Mouse (Mus musculus) intestine, embryonic 16.5 days (tissue): ENCODE measurements around the gene Elmo1. TPM values are rescaled to one million over a fixed set of nuclear protein-coding genes. Genes with fewer than 3 reads are reported as not detected.
A peak's percentile ranks its signal among the peaks of the same experiment; 100 is the strongest.

Experiments used
- ATAC-seq: fragments of 200-750 bp; cut with Nextera tagmentation; 2 replicates; pipeline ENCODE4 v1.8.0; 2017; ENCODE audit warnings: moderate TSS enrichment, moderate library complexity
- H3K27ac ChIP-seq: fragments of 300-500 bp; sonication (generic); 2 replicates; pipeline ENCODE4 v1.5.1; 2014; ENCODE audit warnings: mild to moderate bottlenecking, low read length
- H3K27me3 ChIP-seq: fragments of 300-500 bp; sonication (generic); replicated peaks from 2 replicates; pipeline ENCODE4 v1.6.1; 2014; ENCODE audit warnings: low read length, control low read depth, mixed read lengths; ENCODE audit not compliant: control insufficient read depth, insufficient read depth
- H3K36me3 ChIP-seq: fragments of 300-500 bp; sonication (generic); 2 replicates; pipeline ENCODE4 v1.6.1; 2014; ENCODE audit warnings: low read length, control low read depth; ENCODE audit not compliant: control insufficient read depth, insufficient read depth
- H3K4me1 ChIP-seq: fragments of 300-500 bp; sonication (generic); 2 replicates; pipeline ENCODE4 v1.6.1; 2014; ENCODE audit warnings: low read length, control low read depth, mixed read lengths; ENCODE audit not compliant: control insufficient read depth, insufficient read depth
- H3K4me2 ChIP-seq: fragments of 300-500 bp; sonication (generic); 2 replicates; pipeline ENCODE4 v1.6.1; 2014; ENCODE audit warnings: low read depth, low read length, control low read depth
- H3K4me3 ChIP-seq: fragments of 300-500 bp; sonication (generic); 2 replicates; pipeline ENCODE4 v1.5.1; 2014; ENCODE audit warnings: mild to moderate bottlenecking, low read length
- H3K9ac ChIP-seq: fragments of 300-500 bp; sonication (generic); 2 replicates; pipeline ENCODE4 v1.6.1; 2014; ENCODE audit warnings: low read depth, low read length
- H3K9me3 ChIP-seq: fragments of 300-500 bp; sonication (generic); 2 replicates; pipeline ENCODE4 v1.6.1; 2016; ENCODE audit warnings: low read length, control low read depth; ENCODE audit not compliant: control insufficient read depth
- WGBS: fragments of 180-500 bp; shearing (Covaris S2); extraction: QIAGEN DNeasy Blood & Tissue Kit; methylation state at CpG from one replicate; pipeline ENCODE4 v1.1.7; 2014; 5-methylcytosine and 5-hydroxymethylcytosine counted together
- polyA plus RNA-seq: library from polyadenylated mRNA; unstranded; fragments of >200 nt; fragmentation: Nextera tagmentation; extraction: Ambion mirVana; gene quantifications from 2 replicates; pipeline ENCODE4 v1.2.1, GENCODE M21; 2015

The Elmo1 gene
- polyA plus RNA-seq, 1 experiment from 2014 or later: 14.4 TPM

GRCm38 (mm10) chr13:20256613-20257012 is 166.2 kb downstream of the Elmo1 start:
- Histone ChIP-seq H3K27ac (no peak overlapping the region), H3K36me3 (no peaks in the 10 kb centered on the region), H3K4me2 (no peak overlapping the region), H3K4me1 (no peaks in the 10 kb centered on the region; the same call in 1 of the 2 replicates), H3K9me3 (no peaks in the 10 kb centered on the region), H3K4me3 (no peak overlapping the region), H3K27me3 (no peaks in the 10 kb centered on the region), H3K9ac (no peak overlapping the region)
- no peak for ATAC-seq
- WGBS: 91% methylated on average over 4 of the region's 4 CpGs

GRCm38 (mm10) chr13:20257562-20258525 is 167.4 kb downstream of the Elmo1 start:
- 58% methylated on average over 8 of the region's 8 CpGs for WGBS

DNA sequence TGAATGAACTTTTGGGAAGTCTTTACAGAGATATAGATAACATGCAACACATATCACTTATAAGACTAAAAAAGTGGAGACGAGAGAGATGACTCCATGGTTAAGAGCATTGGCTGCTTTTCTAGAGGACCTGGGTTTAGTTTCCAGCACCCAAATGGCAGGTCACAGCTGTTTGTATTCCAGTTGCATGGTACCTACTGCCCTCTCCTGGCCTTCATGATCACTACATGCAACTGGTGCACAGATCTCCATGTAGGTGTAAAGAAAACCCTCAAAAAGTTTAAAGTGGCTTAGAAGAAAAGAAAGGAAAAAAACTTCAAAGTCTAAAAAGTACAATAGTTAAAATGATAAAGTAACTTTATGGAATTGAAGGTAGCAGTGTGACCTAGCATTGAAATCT is 172.8 kb downstream of the Elmo1 start:
- no peak overlapping the region for H3K27ac ChIP-seq
- H3K4me3 ChIP-seq: no peak overlapping the region
- no peaks in the 10 kb centered on the region for H3K36me3 ChIP-seq
- WGBS: 96% methylated on average over 1 of the region's 1 CpGs
- no peaks in the 10 kb centered on the region for H3K27me3 ChIP-seq
- no peaks in the 10 kb centered on the region for H3K4me1 ChIP-seq
- no peak overlapping the region for H3K9ac ChIP-seq
- no peak for ATAC-seq
- no peak overlapping the region for H3K4me2 ChIP-seq
- no peaks in the 10 kb centered on the region for H3K9me3 ChIP-seq

More at GRCm38 (mm10) chr13:20257562-20258525, 167.4 kb downstream of the Elmo1 start:
- Histone ChIP-seq H3K9ac (no peak overlapping the region), H3K27me3 (no peaks in the 10 kb centered on the region), H3K36me3 (no peaks in the 10 kb centered on the region), H3K4me2 (no peak overlapping the region), H3K9me3 (no peaks in the 10 kb centered on the region), H3K27ac (no peak overlapping the region; the same call in 1 of the 2 replicates), H3K4me1 (no peaks in the 10 kb centered on the region; the same call in 1 of the 2 replicates), H3K4me3 (no peak overlapping the region)
- ATAC-seq: peak; percentile 73

GRCm38 (mm10) chr13:20270148-20270547 is 179.8 kb downstream of the Elmo1 start:
- Histone ChIP-seq H3K4me2 (no peak overlapping the region), H3K4me3 (no peak overlapping the region), H3K9me3 (no peaks in the 10 kb centered on the region), H3K36me3 (no peaks in the 10 kb centered on the region), H3K27me3 (no peaks in the 10 kb centered on the region), H3K9ac (no peak overlapping the region), H3K4me1 (no peaks in the 10 kb centered on the region), H3K27ac (no peak overlapping the region)
- 62% methylated on average over 6 of the region's 6 CpGs for WGBS
- no peak for ATAC-seq

GRCm38 (mm10) chr13:20271799-20272198 is 181.4 kb downstream of the Elmo1 start:
- 41% methylated on average over 3 of the region's 3 CpGs for WGBS
- no peaks in the 10 kb centered on the region for H3K9me3 ChIP-seq
- H3K4me3 ChIP-seq: no peak overlapping the region
- H3K9ac ChIP-seq: no peak overlapping the region
- H3K27me3 ChIP-seq: no peaks in the 10 kb centered on the region
- H3K4me1 ChIP-seq: no peaks in the 10 kb centered on the region
- no peaks in the 10 kb centered on the region for H3K36me3 ChIP-seq
- no peak overlapping the region for H3K27ac ChIP-seq
- no peak overlapping the region for H3K4me2 ChIP-seq
- no peak for ATAC-seq

GRCm38 (mm10) chr13:20272562-20272961 is 182.2 kb downstream of the Elmo1 start:
- no peak overlapping the region for H3K4me2 ChIP-seq
- H3K4me1 ChIP-seq: no peaks in the 10 kb centered on the region
- no peak overlapping the region for H3K4me3 ChIP-seq
- ATAC-seq: no peak
- H3K27me3 ChIP-seq: no peaks in the 10 kb centered on the region
- H3K36me3 ChIP-seq: no peaks in the 10 kb centered on the region
- H3K9me3 ChIP-seq: no peaks in the 10 kb centered on the region
- H3K9ac ChIP-seq: no peak overlapping the region
- no peak overlapping the region for H3K27ac ChIP-seq
- 53% methylated on average over 6 of the region's 6 CpGs for WGBS

DNA sequence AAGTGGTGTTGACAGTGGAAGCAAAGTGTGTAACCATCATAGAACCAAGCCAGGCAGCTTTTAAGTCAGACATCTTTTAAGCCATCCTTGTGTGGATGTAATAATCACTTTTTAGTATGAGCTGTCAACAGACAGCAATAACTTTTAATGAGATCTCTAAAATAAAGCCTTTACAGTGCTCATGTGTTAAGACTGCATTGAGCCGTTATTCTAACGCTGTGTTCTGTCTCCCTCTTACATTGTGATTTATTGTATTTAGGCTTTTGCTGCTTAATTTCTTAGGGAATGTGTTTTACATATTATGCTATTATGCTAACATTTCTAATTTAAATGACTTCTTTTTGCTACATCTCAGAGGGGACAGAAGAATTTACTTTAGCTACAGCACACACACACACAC is 189.5 kb downstream of the Elmo1 start:
- no peak overlapping the region for H3K4me2 ChIP-seq
- H3K9me3 ChIP-seq: no peaks in the 10 kb centered on the region
- no peak overlapping the region for H3K27ac ChIP-seq
- no peak overlapping the region for H3K4me3 ChIP-seq
- H3K4me1 ChIP-seq: no peaks in the 10 kb centered on the region
- no peaks in the 10 kb centered on the region for H3K27me3 ChIP-seq
- 54% methylated on average over 2 of the region's 2 CpGs for WGBS
- H3K36me3 ChIP-seq: no peaks in the 10 kb centered on the region
- no peak overlapping the region for H3K9ac ChIP-seq
- ATAC-seq: no peak

DNA sequence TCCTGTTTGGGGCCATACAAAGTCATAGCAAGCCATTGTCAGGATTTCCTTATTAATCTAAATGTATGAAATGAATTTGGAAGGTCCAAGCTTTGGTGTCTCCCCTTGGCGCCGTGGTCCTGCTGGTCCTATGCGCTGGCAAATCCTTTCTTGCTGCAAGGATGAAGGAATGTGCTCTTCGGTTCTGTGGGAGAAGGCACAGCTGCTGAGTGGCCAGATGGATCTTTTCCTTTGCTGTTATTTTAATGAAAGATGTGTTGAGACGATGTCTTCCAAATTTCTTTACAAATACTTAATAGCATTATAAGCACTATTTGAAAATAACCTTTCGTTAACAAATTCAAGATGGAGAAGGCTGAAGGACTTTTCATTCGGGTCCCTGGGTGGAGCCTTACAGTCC is 193.5 kb downstream of the Elmo1 start:
- Histone ChIP-seq H3K27me3 (no peaks in the 10 kb centered on the region), H3K4me1 (no peaks in the 10 kb centered on the region), H3K9me3 (no peaks in the 10 kb centered on the region), H3K36me3 (no peaks in the 10 kb centered on the region), H3K4me3 (no peak overlapping the region), H3K9ac (no peak overlapping the region), H3K4me2 (no peak overlapping the region), H3K27ac (no peak overlapping the region)
- no peak for ATAC-seq
- WGBS: 76% methylated on average over 7 of the region's 7 CpGs

DNA sequence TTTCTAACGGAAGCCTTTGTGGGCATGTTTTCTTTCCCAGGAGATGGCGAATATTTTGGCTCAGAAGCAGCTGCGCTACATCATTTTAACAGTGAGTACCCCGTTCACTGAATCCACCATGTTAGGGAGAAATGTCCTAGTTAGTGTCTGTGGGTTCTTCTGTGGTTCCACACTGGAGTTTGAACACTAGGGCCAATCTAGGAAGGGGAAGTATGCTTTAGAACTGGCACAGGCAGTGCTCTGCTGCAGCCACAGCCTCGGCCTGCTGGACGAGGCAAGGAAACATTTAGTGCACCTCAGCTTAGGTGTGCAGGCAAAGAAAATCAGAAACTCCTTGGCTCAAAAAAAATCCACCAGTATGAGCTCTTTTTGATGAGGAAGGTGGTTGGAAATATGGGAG is 196.3 kb downstream of the Elmo1 start:
- Histone ChIP-seq H3K4me3 (no peak overlapping the region), H3K4me2 (no peak overlapping the region), H3K27me3 (no peaks in the 10 kb centered on the region), H3K9me3 (no peaks in the 10 kb centered on the region), H3K4me1 (no peaks in the 10 kb centered on the region), H3K36me3 (no peaks in the 10 kb centered on the region), H3K27ac (no peak overlapping the region), H3K9ac (no peak overlapping the region)
- WGBS: 86% methylated on average over 6 of the region's 6 CpGs
- ATAC-seq: no peak
